Mouse (Mus musculus) ovary, postnatal 10 days (tissue): Measurements from ENCODE around the gene Gm14632.
"Not testable (repeated sequence)": the region's sequence is repeated elsewhere in the genome, so short reads cannot be mapped to it uniquely, and the experiment has no call there.

Source experiments
- DNase-seq: peaks from one replicate; pipeline ENCODE4 v3.0.0; 2022; ENCODE audit warnings: low spot score

Gm14632 gene

DNA sequence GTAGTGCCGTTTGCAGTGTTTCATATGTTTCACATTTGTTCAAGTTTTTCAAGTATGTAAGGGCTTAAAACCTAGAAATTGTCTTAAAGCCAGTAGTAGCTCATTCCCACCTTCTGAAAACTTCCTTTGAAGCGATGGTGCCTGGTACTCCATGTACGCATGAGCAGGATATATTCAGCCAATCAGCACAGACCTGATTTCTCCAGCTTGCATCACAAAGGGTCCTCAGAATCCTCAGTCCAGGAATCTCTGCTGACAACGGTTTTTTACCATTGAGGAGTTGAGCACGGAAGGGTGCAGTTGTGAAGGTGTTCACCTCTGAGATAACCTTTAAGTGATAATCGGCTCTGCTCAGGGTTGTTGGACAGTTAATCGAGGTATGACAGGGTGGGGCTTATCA is at the start of gene Gm14632:
Gm14632 (plus strand) TSS at position 301 of the 400 bp plus-strand sequence.
- DNase-seq: not testable (repeated sequence)
